8 mouse cellular contexts compared by ENCODE assay signal in the genomic region with DNA sequence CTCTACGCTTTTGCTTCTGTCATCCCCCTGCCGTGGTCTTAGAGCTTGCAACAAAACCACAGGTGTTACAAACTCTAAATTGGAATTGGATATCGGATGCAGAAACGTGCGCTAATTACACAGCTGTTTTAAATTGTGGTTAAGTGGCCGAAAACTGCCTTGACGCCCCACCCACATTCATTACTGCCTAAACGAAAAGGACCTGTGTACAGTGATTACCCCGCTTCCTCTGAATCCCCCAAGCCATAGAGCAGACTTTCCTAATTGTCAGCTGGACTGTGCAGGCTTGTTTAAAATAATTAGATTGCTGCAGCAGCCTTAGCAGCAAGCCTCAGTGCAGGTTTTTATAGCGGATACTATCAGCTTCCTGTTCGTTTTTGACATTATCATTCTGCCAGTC.
DNase-seq lines count a peak whose midpoint lies in the region; ATAC-seq lines count a peak whose summit lies in the region.

No protein-coding gene starts in this region.

- H3K27ac ChIP-seq in heart, embryonic 16.5 days (ENCODE audit: low read length), result no peak overlapping the region
- H3K27ac ChIP-seq in forebrain, embryonic 13.5 days, result peak overlapping the region; percentile 41; the same call in 1 of the 2 replicates
- H3K27ac ChIP-seq in midbrain, embryonic 10.5 days (replicated peaks), result peak overlapping the region; percentile 13; the same call in 1 of the 2 replicates

- no peaks in the 10 kb centered on the region for H3K36me3 ChIP-seq in heart, embryonic 16.5 days (ENCODE audit: control insufficient read depth, insufficient read depth)
- no peaks in the 10 kb centered on the region for H3K36me3 ChIP-seq in forebrain, embryonic 13.5 days (ENCODE audit: poor library complexity, severe bottlenecking)
- H3K36me3 ChIP-seq in midbrain, embryonic 10.5 days, result no peaks in the 10 kb centered on the region

- DNase-seq in heart, postnatal 10 days, result no peak
- peak; percentile 35 for DNase-seq in Muller cell, postnatal 12 days (ENCODE audit: inconsistent ontology term)
- no peak for DNase-seq in midbrain, embryonic 10.5 days (ENCODE audit: low spot score)
- no peak for DNase-seq in testis, postnatal 14 days (ENCODE audit: low spot score)

- H3K4me3 ChIP-seq in heart, embryonic 16.5 days (ENCODE audit: low read length), result peak overlapping the region; percentile 42
- peak overlapping the region; percentile 33 for H3K4me3 ChIP-seq in forebrain, embryonic 13.5 days
- peak overlapping the region; percentile 11; the same call in 1 of the 2 replicates for H3K4me3 ChIP-seq in midbrain, embryonic 10.5 days

- peak overlapping the region; percentile 63 for H3K4me2 ChIP-seq in heart, embryonic 16.5 days (ENCODE audit: low read depth, low read length)
- H3K4me2 ChIP-seq in forebrain, embryonic 13.5 days, result peak overlapping the region; percentile 62

- H3K4me1 ChIP-seq in heart, embryonic 16.5 days (ENCODE audit: control insufficient read depth, insufficient read depth, low read length), result no peaks in the 10 kb centered on the region
- peaks cover 13% of the 10 kb centered on the region; the same call in 1 of the 2 replicates for H3K4me1 ChIP-seq in forebrain, embryonic 13.5 days
- peaks cover 12% of the 10 kb centered on the region for H3K4me1 ChIP-seq in midbrain, embryonic 10.5 days

- H3K27me3 ChIP-seq in heart, embryonic 16.5 days (ENCODE audit: control insufficient read depth, insufficient read depth, low read length), result no peaks in the 10 kb centered on the region
- H3K27me3 ChIP-seq in forebrain, embryonic 13.5 days, result no peaks in the 10 kb centered on the region
- H3K27me3 ChIP-seq in midbrain, embryonic 10.5 days (ENCODE audit: low read depth, poor library complexity, severe bottlenecking), result no peaks in the 10 kb centered on the region

- intact Hi-C loops in heart, postnatal 10 days (cut with DNase I), result no loop called here

- ATAC-seq in heart, embryonic 16.5 days (replicated peaks; ENCODE audit: extremely low read depth, insufficient read depth, low FRiP score), result no peak
- peak; percentile 84 for ATAC-seq in forebrain, embryonic 13.5 days
- ATAC-seq in megakaryocyte-erythroid progenitor cell, adult 5-6 weeks (replicated peaks; ENCODE audit: low FRiP score, low TSS enrichment, poor library complexity, severe bottlenecking), result no peak
- no peak for ATAC-seq in CD4-positive, CD25-positive, alpha-beta regulatory T cell, adult 4 months

- peaks cover 2% of the 10 kb centered on the region; the same call in 1 of the 2 replicates for H3K9me3 ChIP-seq in heart, embryonic 16.5 days (replicated peaks; ENCODE audit: control insufficient read depth, low read length)
- no peaks in the 10 kb centered on the region for H3K9me3 ChIP-seq in forebrain, embryonic 13.5 days (replicated peaks)
- no peaks in the 10 kb centered on the region for H3K9me3 ChIP-seq in midbrain, embryonic 10.5 days (replicated peaks)

- 53% methylated on average over 11 of the region's 11 CpGs for WGBS in heart, embryonic 16.5 days
- 10% methylated on average over 11 of the region's 11 CpGs for WGBS in forebrain, embryonic 13.5 days
- 68% methylated on average over 11 of the region's 11 CpGs for WGBS in midbrain, embryonic 10.5 days

- no peak overlapping the region for H3K9ac ChIP-seq in heart, embryonic 16.5 days (ENCODE audit: low read length)
- H3K9ac ChIP-seq in forebrain, embryonic 13.5 days, result 0 out of 2 replicates have a peak overlapping the region, but pooled peaks have one; percentile 6
